Mouse (Mus musculus) lung, postnatal 0 days (tissue): ENCODE data around the gene Fiz1.

Experiments
- CTCF ChIP-seq: IDR thresholded peaks from 2 replicates; pipeline ENCODE4 v1.5.1; 2016; ENCODE audit warnings: antibody characterized with exemption, mild to moderate bottlenecking
- EP300 ChIP-seq: IDR thresholded peaks from 2 replicates; pipeline ENCODE4 v1.6.1; 2016; ENCODE audit warnings: antibody characterized with exemption, mild to moderate bottlenecking, control low read depth

GRCm38 (mm10) chr7:4996003-4996895 lies 18.2 kb downstream of the Fiz1 start, which contains the start of gene Zfp579:
- TF ChIP-seq CTCF (no peak), EP300 (no peak)
